Mouse (Mus musculus): Measurements from ENCODE around the gene Sox5. TPM values are rescaled to one million over a fixed set of nuclear protein-coding genes. Genes with fewer than 3 reads are reported as not detected.

Gene Sox5
- total RNA-seq, 2 experiments from 2014 or later: 0.64 to 0.70 TPM

GRCm38 (mm10) chr6:144105645-144106044 lies 676.1 kb downstream of the Sox5 start:
- DNase-seq: no peak

DNA sequence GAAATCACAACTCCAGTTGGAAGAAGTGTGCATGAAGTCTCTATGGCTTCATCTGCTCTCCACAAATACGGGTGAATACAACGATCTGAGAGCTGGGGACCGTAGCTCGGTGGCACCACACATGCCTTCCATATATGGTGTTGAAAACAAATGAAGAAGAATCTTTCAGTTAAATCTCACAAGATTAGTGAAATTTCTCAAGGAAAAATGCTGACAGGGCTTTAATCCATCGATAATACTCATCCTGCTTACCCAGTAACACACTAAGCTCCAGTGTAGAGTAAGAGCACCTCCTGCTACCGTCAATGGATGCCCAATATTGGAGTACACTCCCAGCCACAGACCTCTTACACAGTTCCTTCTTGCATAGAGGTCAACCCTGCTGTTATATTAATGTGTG lies 678.2 kb downstream of the Sox5 start:
- DNase-seq: no peak

DNA sequence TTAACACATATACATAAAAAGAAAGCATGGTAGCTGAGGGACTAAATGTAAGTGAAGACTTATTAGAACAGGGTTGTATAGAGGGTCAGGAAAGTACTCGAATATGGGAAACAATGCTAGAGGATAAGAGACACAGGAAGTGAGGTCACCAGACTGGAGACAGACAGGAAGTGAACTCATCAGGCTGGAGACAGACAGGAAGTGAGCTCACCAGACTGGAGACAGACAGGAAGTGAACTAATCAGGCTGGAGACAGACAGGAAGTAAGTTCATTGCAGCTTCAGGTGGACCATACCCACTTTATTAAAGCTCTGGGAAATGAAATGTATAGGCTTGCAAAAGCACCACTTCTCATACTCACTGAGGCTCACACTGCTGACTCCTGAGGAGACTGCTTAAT lies 680.9 kb downstream of the Sox5 start:
- no peak for DNase-seq

DNA sequence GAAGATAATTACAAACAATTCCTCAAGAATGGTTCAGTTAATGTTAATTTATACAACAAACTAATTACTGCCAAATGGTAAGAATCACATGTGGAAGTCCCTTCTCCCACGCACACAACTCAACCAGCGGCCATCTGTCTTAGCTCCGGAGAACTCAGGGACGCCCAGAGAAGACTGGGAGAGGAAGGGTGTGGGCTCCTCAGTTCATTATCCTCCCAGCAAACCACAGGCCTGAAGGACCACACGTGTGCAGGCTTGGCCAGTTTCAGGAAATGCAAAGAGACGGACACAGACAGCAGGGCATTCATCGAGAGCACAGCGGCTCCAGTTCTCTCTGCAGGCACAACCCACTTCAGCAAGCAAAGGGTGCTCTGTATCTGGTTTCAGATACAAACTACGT lies 683.7 kb downstream of the Sox5 start:
- no peak for DNase-seq

GRCm38 (mm10) chr6:144088256-144088655 lies 693.5 kb downstream of the Sox5 start:
- no peak for DNase-seq

DNA sequence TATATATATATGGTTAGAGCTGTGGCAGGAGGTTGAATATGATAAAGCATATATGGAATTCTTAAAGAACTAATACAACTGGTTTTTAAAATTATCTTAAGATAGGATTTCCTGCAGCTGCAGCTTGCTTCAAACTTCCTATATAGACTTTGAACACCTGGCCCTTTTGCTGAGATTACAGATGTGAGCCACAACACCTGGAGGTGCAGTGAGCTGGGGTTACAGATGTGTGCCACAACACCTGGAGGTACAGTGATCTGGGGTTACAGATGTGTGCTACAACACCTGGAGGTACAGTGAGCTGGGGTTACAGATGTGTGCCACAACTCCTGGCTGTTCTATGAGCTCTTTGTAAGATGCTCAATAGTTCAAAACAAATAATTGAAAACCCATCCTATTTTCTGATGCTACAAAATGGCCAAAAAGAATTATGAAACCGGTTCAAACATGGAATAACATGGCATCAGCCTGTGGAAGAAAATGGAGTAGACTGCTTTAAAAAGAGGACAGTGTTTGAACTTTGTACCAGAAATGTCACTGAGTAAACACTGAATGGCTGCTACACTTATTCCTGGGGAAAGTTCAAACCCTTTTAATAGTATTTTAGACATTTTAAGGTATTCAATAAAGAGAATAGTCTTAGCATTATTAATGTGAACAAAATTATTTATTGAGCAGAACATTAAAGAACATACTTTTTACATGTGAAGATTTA lies 695.5 kb downstream of the Sox5 start:
- no peak for DNase-seq

DNA sequence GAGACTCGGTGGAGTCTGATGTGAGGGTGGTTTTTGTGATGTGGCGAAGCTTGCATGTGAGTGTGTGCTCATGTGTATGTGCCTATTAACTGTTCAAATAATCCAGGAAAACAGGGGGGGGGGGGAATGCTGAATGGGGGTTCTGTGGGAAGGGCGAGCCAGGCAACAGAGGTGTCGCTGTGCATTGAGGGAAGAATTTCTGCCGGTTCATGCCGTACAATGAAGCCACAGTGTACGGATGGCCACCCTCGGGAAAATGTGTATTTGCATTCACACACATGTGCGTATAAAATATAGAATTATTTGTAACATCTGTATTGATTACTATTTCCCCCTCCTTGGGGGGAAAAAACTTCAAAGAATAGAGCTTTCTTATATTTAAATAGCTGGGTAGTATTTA lies 699.5 kb downstream of the Sox5 start:
- no peak for DNase-seq

DNA sequence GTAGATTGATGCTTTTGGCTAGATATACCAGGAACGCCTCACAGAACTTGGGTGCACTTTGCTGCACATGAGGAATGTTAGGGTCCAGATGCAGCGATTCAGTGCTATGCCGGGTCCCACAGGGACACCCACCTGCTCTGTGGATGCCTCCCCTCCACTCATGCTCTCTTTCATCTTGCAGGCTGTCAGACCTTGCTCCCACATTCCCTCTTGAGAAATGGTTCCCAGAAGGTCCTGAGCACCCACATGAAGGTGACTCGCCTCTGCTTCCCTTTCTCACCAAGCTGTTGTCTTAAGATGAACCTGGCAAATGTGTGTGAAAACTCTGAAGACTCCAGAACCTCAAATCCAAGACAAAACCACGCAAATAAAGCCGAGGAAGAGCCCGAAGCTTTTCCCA lies 704.0 kb downstream of the Sox5 start:
- no peak for DNase-seq

GRCm38 (mm10) chr6:144076376-144076775 lies 705.4 kb downstream of the Sox5 start:
- no peak for DNase-seq

- DNase-seq: no peak
These were observed 706.3 kb downstream of the Sox5 start for GRCm38 (mm10) chr6:144075327-144075941.

DNA sequence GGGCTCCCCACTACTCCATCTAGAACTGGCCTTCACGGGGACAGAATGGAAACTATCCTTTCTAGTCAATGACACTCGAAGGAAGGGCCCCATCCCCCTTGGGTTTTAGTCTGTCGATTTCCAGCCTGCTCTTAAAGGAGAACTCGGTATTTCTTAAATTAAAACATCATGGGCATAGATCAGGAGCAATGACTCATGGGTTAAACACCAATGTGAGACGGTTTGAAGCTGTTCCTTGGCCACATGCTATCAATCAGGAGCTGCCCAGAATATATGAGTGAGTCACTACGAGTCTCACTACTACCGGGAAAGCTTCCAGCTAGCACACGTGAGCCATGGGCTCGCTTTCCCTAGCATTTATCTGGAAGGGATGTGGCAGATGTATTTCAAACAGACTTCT lies 707.0 kb downstream of the Sox5 start:
- peak; percentile 23 for DNase-seq

GRCm38 (mm10) chr6:144070461-144070860 lies 711.3 kb downstream of the Sox5 start:
- DNase-seq: no peak

DNA sequence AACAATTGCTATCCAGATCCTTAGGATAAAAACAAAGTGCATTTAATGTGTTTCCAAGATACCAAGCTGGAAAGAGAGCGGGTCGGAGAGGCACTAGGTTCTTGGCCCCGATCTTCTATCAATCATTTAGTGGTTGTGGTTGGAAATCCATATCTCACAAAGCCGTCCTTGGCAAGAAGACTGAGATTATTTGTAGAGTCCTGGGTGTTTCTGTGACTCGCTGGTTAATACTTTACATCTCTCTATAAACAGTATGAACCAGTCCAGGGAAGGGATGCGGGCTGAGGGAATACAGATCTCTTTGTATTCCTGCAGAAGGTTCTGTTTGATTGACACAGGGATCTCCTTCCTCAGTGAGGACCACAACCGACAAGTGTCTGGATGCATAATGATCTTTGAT lies 714.3 kb downstream of the Sox5 start:
- DNase-seq: no peak

GRCm38 (mm10) chr6:144062428-144062827 lies 719.3 kb downstream of the Sox5 start:
- no peak for DNase-seq

- DNase-seq: no peak
These were observed 720.0 kb downstream of the Sox5 start for GRCm38 (mm10) chr6:144061814-144062213.

DNA sequence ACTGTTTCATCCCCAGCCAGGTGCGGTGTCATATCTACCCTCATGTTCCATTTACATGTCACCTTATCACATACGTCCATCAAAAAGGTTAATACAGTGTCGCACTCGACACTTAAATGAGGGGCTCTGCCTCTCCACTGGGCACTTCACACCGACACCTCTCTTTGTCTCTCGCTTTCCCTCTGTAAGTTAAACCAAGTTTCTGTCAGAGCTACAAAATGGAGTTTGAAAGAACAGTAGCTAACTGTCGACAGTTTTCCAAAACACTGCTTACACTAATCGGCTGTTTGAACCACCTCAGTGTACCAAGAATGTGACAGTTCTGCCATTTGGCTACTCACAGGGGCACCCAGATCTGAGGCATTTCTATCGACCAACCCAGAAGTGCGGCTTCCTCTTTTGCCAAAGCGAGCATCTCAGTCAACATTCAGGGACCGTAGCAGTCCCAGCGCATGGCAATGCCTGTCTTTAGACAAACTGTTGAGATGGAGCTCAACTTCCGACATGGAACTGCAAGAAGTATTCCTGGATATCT lies 724.6 kb downstream of the Sox5 start:
- no peak for DNase-seq

DNA sequence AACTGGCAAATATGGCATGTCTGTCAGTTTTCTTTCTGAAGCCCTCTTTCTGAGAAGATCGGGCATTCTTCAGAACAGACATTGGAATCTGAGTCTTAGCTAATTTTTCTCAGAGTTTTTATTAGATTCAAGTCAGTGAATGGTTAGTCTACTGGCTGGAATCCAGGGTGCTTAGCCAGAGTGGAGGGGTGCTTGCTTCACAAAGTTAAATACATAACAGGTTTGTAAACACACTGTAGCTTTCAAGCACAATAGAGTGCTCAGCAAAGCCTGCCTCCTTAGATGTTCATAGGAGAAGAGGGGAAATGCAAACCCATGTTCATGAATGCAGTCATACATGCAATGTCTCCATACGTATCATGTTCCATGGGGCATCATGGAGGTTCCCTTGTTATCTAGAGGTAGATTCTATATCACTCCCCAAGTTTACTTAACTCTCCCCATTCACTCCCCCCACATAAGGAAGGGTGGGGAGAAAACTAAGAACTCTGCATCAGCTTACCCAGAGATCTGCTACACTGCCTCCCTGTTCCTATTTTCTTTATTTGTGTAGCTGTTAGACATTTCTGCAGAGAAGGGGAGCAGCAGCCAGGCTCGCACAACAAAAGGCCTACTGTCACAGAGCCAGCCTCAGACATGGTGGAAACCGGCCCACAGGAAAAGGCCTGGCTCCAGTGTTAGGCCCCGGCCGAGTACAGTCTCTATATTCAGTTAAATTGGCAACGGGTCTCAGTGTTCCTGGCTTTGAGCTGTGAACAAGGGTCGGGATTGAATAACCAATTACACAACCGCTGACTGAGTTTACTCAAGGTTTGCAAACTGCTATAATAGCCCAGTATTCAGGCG lies 725.3 kb downstream of the Sox5 start:
- DNase-seq: peak; percentile 77

- no peak for DNase-seq
These were observed 729.3 kb downstream of the Sox5 start for GRCm38 (mm10) chr6:144052487-144052886.

DNA sequence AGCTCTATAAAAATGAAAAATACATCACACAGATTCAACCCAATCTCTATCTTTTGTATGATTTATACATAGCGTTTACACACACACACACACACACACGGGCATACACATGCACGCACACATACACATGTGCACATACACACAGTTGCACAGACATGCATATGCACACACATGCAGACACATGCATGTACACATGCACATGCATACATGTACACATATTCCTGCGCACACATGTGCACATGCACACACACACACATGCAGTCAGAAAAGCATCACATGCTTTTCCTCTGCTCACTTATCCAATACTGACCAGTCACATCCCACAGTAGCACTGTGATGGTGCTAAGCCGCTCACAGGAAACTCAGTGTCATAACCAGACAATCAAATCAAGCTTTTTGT lies 730.5 kb downstream of the Sox5 start:
- DNase-seq: no peak

DNA sequence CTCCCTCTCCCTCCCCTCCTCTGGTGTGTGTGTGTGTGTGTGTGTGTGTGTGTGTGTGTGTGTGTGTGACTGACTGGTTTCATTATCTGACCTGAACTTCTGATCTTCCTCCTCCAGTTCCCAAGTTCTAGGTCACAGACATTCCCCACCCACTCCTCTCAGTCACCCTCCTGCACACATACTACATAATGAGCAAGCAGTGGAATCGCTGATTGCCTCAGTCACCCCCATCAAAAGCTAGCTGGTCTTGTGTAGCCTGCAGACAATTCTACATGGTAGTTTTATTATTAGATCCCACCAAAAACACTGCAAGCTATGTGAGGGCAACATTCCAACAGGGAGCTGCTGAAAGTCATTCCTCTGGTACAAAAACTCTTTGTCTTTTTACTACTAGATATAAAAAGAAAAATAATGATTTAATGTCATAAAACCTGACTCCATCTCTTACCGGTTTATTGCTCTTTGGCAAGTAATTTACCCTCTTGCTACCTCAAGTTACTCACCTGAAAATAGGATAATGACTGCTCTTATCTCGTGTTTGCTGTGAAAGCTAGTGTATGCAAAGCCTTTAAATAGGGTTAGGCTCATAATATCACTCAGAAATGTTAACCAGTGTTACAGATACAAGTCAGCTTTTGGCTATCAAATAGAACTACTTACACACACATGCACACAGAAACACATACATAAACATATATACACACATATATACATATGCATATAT lies 733.4 kb downstream of the Sox5 start:
- no peak for DNase-seq

DNA sequence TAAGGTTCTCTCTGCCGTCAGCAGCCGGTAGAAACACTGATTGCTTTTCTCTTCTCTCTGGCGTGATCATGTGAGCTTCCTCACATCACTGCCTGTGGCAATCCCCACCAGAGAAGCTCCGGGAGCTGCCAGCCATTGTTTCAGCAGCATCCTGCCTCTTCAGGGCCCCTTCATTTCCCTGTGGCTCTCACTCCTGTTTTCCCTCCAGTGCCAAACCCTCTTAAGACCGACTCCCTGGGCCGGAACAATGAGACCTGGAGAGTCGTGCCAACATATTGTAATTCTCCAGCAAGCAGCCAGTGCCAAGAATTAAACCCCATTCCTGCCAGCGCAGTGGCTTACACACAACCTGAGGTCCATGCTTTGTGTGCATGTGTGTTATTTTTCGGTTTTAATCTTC lies 736.3 kb downstream of the Sox5 start:
- DNase-seq: no peak

GRCm38 (mm10) chr6:144044381-144044780 lies 737.4 kb downstream of the Sox5 start:
- no peak for DNase-seq

All from gastrocnemius, postnatal 25 days (tissue).